Mouse (Mus musculus) liver, postnatal 0 days (tissue): ENCODE data around the gene Cc2d1a.

Experiments
- CTCF ChIP-seq: sonication (generic); IDR thresholded peaks from 2 replicates; pipeline ENCODE4 v1.5.1; 2016; ENCODE audit warnings: antibody characterized with exemption, low read depth
- EP300 ChIP-seq: IDR thresholded peaks from 2 replicates; pipeline ENCODE4 v1.6.1; 2016; ENCODE audit warnings: antibody characterized with exemption, low read depth, mild to moderate bottlenecking

DNA sequence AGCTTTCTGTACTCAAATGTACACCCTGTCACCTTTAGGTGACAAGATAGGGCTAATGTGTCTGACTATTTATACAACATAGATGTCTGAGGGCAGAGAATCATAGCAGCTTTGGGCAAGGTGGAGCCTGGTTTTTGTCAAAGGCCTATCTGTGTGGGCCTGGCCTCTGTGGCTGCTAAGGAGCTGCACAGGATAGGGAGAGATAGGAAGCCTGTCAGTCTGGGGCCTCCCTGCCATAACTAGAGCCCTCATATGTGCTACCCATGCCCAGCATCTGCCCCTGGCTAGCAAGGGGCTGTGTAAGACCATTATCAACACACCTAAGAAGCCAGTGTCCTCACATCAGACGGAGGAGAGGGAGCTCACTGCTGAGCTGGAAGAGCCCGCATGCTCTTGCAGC is 20.0 kb upstream of the Cc2d1a start:
- TF ChIP-seq CTCF (no peak), EP300 (no peak)
